Comparison of ENCODE assay signal across 12 mouse cellular contexts in genomic region chr16:92452609-92453008, GRCm38 (mm10). TPM values are rescaled to one million over a fixed set of nuclear protein-coding genes. Genes with fewer than 3 reads are reported as not detected.
DNase-seq lines count a peak whose midpoint lies in the region; ATAC-seq and TF ChIP-seq lines count a peak whose summit lies in the region.
"Had no signal": no experiment of that assay in that cellular context is flagged by ENCODE, and none has a peak within 500 bp of the region (broad histone marks: within the 10 kb centered on the region; RNA-seq: fewer than 3 reads in every experiment).

No protein-coding gene starts in this region.

- H3K36me3 ChIP-seq in ES-Bruce4 (ENCODE audit: control insufficient read depth, insufficient read depth, low read length, poor library complexity, severe bottlenecking) = no peaks in the 10 kb centered on the region
- no peaks in the 10 kb centered on the region for H3K36me3 ChIP-seq in intestine, embryonic 16.5 days (ENCODE audit: control insufficient read depth, insufficient read depth, low read length)
- peaks cover 11% of the 10 kb centered on the region for H3K36me3 ChIP-seq in forebrain, embryonic 13.5 days (ENCODE audit: poor library complexity, severe bottlenecking)

- ATAC-seq in intestine, embryonic 16.5 days = 0 out of 2 replicates have a peak, but pooled peaks have one; percentile 17
- no peak for ATAC-seq in forebrain, embryonic 13.5 days

- DNase-seq in cerebellum, adult 2 months = no peak
- no peak for DNase-seq in cerebellum, postnatal 4 days (ENCODE audit: low spot score in 2 of 2)
- no peak for DNase-seq in layer of hippocampus, adult 2 months (ENCODE audit: low spot score in 2 of 2)
- DNase-seq in layer of hippocampus, adult 9-11 months = no peak
- no peak for DNase-seq in frontal cortex, postnatal 25 days (ENCODE audit: low spot score in 2 of 2)
- DNase-seq: heart, postnatal 14 days; spleen, adult 18-20 months had no signal

- WGBS in cerebellum, adult 2 months = 63% methylated on average over 8 of the region's 8 CpGs
- 68% methylated on average over 8 of the region's 8 CpGs for WGBS in intestine, embryonic 16.5 days
- 61% methylated on average over 8 of the region's 8 CpGs for WGBS in forebrain, embryonic 13.5 days

- TF ChIP-seq CTCF in cerebellum, adult 2 months (IDR thresholded peaks at IDR 0.05; ENCODE audit: borderline replicate concordance, insufficient read depth, low read depth, low read length) = 0 out of 2 replicates have a peak, but pooled peaks have one; percentile 15
- peak; percentile 68 for TF ChIP-seq CTCF in layer of hippocampus, adult 2 months (conservative IDR thresholded peaks at IDR 0.05)
- peak; percentile 37 for TF ChIP-seq CTCF in ES-Bruce4 (IDR thresholded peaks at IDR 0.05; ENCODE audit: low read depth, low read length)

- H3K4me3 ChIP-seq in cerebellum, adult 2 months (replicated peaks; ENCODE audit: insufficient read depth, low read depth, low read length) = no peak overlapping the region
- H3K4me3 ChIP-seq in layer of hippocampus, adult 2 months = no peak overlapping the region
- no peak overlapping the region for H3K4me3 ChIP-seq in ES-Bruce4 (ENCODE audit: low read depth, low read length)
- no peak overlapping the region for H3K4me3 ChIP-seq in intestine, embryonic 16.5 days (ENCODE audit: low read length)
- no peak overlapping the region for H3K4me3 ChIP-seq in forebrain, embryonic 13.5 days
- H3K4me3 ChIP-seq: limb, embryonic 13.5 days; midbrain, embryonic 12.5 days had no signal

- H3K9me3 ChIP-seq in ES-Bruce4 (replicated peaks; ENCODE audit: control insufficient read depth, insufficient read depth, low read length, poor library complexity, severe bottlenecking) = no peaks in the 10 kb centered on the region
- no peaks in the 10 kb centered on the region for H3K9me3 ChIP-seq in intestine, embryonic 16.5 days (ENCODE audit: control insufficient read depth, low read length)
- H3K9me3 ChIP-seq in forebrain, embryonic 13.5 days (replicated peaks) = no peaks in the 10 kb centered on the region
- H3K9me3 ChIP-seq: limb, embryonic 13.5 days; midbrain, embryonic 12.5 days had no signal

- H3K27ac ChIP-seq in cerebellum, adult 2 months (ENCODE audit: insufficient read depth, low read length) = no peak overlapping the region
- no peak overlapping the region for H3K27ac ChIP-seq in layer of hippocampus, adult 2 months
- H3K27ac ChIP-seq in ES-Bruce4 (ENCODE audit: insufficient read depth, low read length) = no peak overlapping the region
- no peak overlapping the region for H3K27ac ChIP-seq in intestine, embryonic 16.5 days (ENCODE audit: low read length)
- H3K27ac ChIP-seq in forebrain, embryonic 13.5 days = no peak overlapping the region
- H3K27ac ChIP-seq: limb, embryonic 13.5 days; midbrain, embryonic 12.5 days had no signal

- H3K4me1 ChIP-seq in cerebellum, adult 2 months (ENCODE audit: control insufficient read depth, insufficient read depth, low read length) = peaks cover 22% of the 10 kb centered on the region
- H3K4me1 ChIP-seq in ES-Bruce4 (ENCODE audit: control insufficient read depth, insufficient read depth, low read length) = peaks cover 3% of the 10 kb centered on the region
- no peaks in the 10 kb centered on the region for H3K4me1 ChIP-seq in intestine, embryonic 16.5 days (ENCODE audit: control insufficient read depth, insufficient read depth, low read length)
- H3K4me1 ChIP-seq in forebrain, embryonic 13.5 days = peaks cover 9% of the 10 kb centered on the region; the same call in 1 of the 2 replicates

- TF ChIP-seq POLR2A in cerebellum, adult 2 months (IDR thresholded peaks at IDR 0.05; ENCODE audit: borderline replicate concordance, insufficient read depth, low read length) = no peak
- no peak for TF ChIP-seq POLR2A in ES-Bruce4 (IDR thresholded peaks at IDR 0.05; ENCODE audit: insufficient read depth, low read length)

- no peak for TF ChIP-seq EP300 in ES-Bruce4 (IDR thresholded peaks at IDR 0.05; ENCODE audit: insufficient read depth, low read depth, low read length)

- no peak overlapping the region for H3K4me2 ChIP-seq in intestine, embryonic 16.5 days (ENCODE audit: low read depth, low read length)
- no peak overlapping the region for H3K4me2 ChIP-seq in forebrain, embryonic 13.5 days
- H3K4me2 ChIP-seq: limb, embryonic 13.5 days; midbrain, embryonic 12.5 days had no signal

- no peaks in the 10 kb centered on the region for H3K27me3 ChIP-seq in cerebellum, adult 2 months (ENCODE audit: control insufficient read depth, insufficient read depth, low read length)
- H3K27me3 ChIP-seq in ES-Bruce4 (ENCODE audit: control insufficient read depth, insufficient read depth, low read length, poor library complexity, severe bottlenecking) = no peaks in the 10 kb centered on the region
- no peaks in the 10 kb centered on the region for H3K27me3 ChIP-seq in intestine, embryonic 16.5 days (replicated peaks; ENCODE audit: control insufficient read depth, insufficient read depth, low read length)
- H3K27me3 ChIP-seq in forebrain, embryonic 13.5 days = no peaks in the 10 kb centered on the region
- H3K27me3 ChIP-seq: limb, embryonic 13.5 days; midbrain, embryonic 12.5 days had no signal

- no peak overlapping the region for H3K9ac ChIP-seq in ES-Bruce4 (ENCODE audit: low read depth, poor library complexity, severe bottlenecking)
- H3K9ac ChIP-seq in intestine, embryonic 16.5 days (ENCODE audit: low read depth, low read length) = no peak overlapping the region
- H3K9ac ChIP-seq in forebrain, embryonic 13.5 days = no peak overlapping the region
- H3K9ac ChIP-seq: limb, embryonic 13.5 days; midbrain, embryonic 12.5 days had no signal

RNA-seq across cellular contexts. Expression of gene Rcan1, which starts 18.1 kb away (rescaled TPM):
- polyA plus RNA-seq in cerebellum, adult 2 months (2012; rRNA removed) = 32.1 and 35.8 TPM in 2 replicates
- 10 to 100 TPM; 41.8 to 42.1 TPM for total RNA-seq in layer of hippocampus, adult 2 months (2021)
- 37.2 and 42.8 TPM in 2 replicates for polyA plus RNA-seq in ES-Bruce4 (2011; ENCODE audit: insufficient read depth, insufficient read length, low read depth, missing spikeins)
- polyA plus RNA-seq in intestine, embryonic 16.5 days (2015; fragmentation: Nextera tagmentation; extraction: Ambion mirVana) = 23.6 and 28.1 TPM in 2 replicates
- polyA plus RNA-seq in forebrain, embryonic 13.5 days (2015; fragmentation: Nextera tagmentation; extraction: Ambion mirVana) = 34.3 and 36.5 TPM in 2 replicates

RNA-seq across cellular contexts. Expression of gene Clic6, which starts 32.9 kb away (rescaled TPM):
- polyA plus RNA-seq in cerebellum, adult 2 months (2012; rRNA removed) = 7.9 and 14.7 TPM in 2 replicates
- 1 to 10 TPM in 1 of 2 experiments, under 1 TPM in 1; 0.69 to 2.2 TPM for total RNA-seq in layer of hippocampus, adult 2 months (2021)
- polyA plus RNA-seq in ES-Bruce4 (2011; ENCODE audit: insufficient read depth, insufficient read length, low read depth, missing spikeins) = 5.5 and 6.8 TPM in 2 replicates
- polyA plus RNA-seq in intestine, embryonic 16.5 days (2015; fragmentation: Nextera tagmentation; extraction: Ambion mirVana) = 57.4 and 76.6 TPM in 2 replicates
- polyA plus RNA-seq in forebrain, embryonic 13.5 days (2015; fragmentation: Nextera tagmentation; extraction: Ambion mirVana) = 3.6 and 5.6 TPM in 2 replicates

Comparison
In these comparisons a context has a peak if more than half of its experiments do, and no peak if none do; other contexts are left out.
1. CTCF ChIP-seq: peak in every context shown above with its lines; median percentile 68 in layer of hippocampus, adult 2 months; 37 in ES-Bruce4; 15 in cerebellum, adult 2 months.